Mouse (Mus musculus) olfactory bulb, adult 2 months (tissue): ENCODE results near the gene Pla2g4b. TPM values are rescaled to one million over a fixed set of nuclear protein-coding genes. Genes with fewer than 3 reads are reported as not detected.

Experiments
- H3K27ac ChIP-seq: fragments of 200-500 bp; 2 replicates; pipeline ENCODE4 v1.5.1; 2012; ENCODE audit warnings: low read depth, low read length; ENCODE audit not compliant: insufficient read depth
- H3K4me1 ChIP-seq: fragments of 200-500 bp; 2 replicates; pipeline ENCODE4 v1.6.1; 2012; ENCODE audit warnings: low read length; ENCODE audit not compliant: control insufficient read depth, insufficient read depth
- H3K4me3 ChIP-seq: fragments of 200-500 bp; 2 replicates; pipeline ENCODE4 v1.5.1; 2012; ENCODE audit warnings: mild to moderate bottlenecking, low read depth, low read length, moderate library complexity; ENCODE audit not compliant: insufficient read depth
- CTCF ChIP-seq: fragments of 200-500 bp; IDR thresholded peaks from 2 replicates; pipeline ENCODE4 v1.5.1; 2012; ENCODE audit warnings: low read depth, mild to moderate bottlenecking, low read length, moderate library complexity; ENCODE audit not compliant: insufficient read depth
- POLR2A ChIP-seq: fragments of 200-500 bp; IDR thresholded peaks from 2 replicates; pipeline ENCODE4 v1.6.1; 2012; ENCODE audit warnings: mild to moderate bottlenecking, low read depth, low read length, moderate library complexity; ENCODE audit not compliant: insufficient read depth
- WGBS: fragments of 180-500 bp; shearing (Covaris S2); methylation state at CpG from one replicate; pipeline ENCODE4 v1.1.7; 2018; 5-methylcytosine and 5-hydroxymethylcytosine counted together
- polyA plus RNA-seq: library from polyadenylated mRNA; stranded (reverse); fragments of >200 nt; gene quantifications from 2 replicates; pipeline ENCODE4 v1.2.4, GENCODE M21; 2012; ENCODE audit warnings: low replicate concordance; ENCODE audit not compliant: missing spikeins, insufficient read depth, insufficient read length

Gene Pla2g4b
- polyA plus RNA-seq, 1 experiment, result not detected

DNA sequence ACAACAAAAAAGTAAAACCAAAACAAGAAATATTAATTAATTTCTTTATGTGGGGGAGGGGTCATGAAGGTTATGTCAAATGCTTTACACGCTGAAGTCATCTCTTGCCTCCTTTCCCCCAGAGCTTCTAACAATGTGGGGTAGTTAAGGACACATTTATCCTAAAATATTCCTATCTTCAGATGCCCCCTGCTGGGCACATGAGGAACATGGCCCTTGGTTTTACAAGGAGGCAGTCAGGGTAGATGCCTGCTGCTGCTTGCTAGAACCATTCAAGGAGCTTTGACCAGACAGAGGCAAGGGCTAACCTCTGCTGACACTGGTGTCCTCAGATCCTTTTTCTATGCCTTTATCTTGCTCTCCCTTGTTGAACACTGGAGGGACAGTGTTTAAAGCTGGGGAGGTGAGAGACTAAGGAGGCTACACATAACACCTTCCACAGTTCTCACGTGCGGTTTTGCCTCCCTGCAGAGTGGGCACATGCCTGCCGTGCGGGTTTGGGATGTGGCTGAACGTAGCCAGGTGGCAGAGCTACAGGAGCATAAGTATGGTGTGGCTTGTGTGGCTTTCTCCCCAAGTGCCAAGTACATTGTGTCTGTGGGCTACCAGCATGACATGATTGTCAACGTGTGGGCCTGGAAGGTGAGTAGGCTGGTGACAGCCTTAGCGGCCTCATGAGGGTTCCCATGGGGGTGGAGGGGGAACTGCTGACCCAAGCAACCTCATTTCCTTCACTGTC, 21.6 kb upstream of the Pla2g4b start:
- TF ChIP-seq POLR2A (no peak), CTCF (no peak)
- H3K4me3 ChIP-seq, result no peak overlapping the region
- 71% methylated on average over 8 of the region's 8 CpGs for WGBS
- no peak overlapping the region for H3K27ac ChIP-seq
- H3K4me1 ChIP-seq, result peaks cover 6% of the 10 kb centered on the region

DNA sequence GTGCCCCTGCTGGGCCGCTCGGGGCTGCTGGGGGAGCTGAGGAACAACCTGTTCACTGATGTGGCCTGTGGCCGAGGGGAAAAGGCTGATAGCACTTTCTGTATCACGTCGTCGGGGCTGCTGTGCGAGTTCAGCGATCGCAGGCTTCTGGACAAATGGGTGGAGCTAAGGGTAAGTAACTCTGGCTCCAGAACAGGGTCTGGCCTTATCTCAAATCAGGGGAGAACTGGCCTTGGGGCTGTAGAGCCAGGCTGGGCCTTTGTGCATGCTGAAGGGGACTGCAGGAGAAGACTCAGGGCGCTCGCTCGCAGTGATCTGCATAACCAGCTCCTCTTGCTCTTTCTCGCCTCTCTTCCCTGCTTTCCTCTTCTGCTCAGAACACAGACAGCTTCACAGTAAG, 20.3 kb upstream of the Pla2g4b start:
- TF ChIP-seq POLR2A, result no peak
- TF ChIP-seq CTCF, result no peak
- Histone ChIP-seq H3K27ac (no peak overlapping the region), H3K4me3 (no peak overlapping the region), H3K4me1 (peaks cover under 1% of the 10 kb centered on the region; the same call in 1 of the 2 replicates)
- WGBS, result 89% methylated on average over 13 of the region's 13 CpGs

- Histone ChIP-seq H3K4me3 (no peak overlapping the region), H3K4me1 (no peaks in the 10 kb centered on the region)
These were observed 19.3 kb upstream of the Pla2g4b start for GRCm38 (mm10) chr2:120013831-120014486.

DNA sequence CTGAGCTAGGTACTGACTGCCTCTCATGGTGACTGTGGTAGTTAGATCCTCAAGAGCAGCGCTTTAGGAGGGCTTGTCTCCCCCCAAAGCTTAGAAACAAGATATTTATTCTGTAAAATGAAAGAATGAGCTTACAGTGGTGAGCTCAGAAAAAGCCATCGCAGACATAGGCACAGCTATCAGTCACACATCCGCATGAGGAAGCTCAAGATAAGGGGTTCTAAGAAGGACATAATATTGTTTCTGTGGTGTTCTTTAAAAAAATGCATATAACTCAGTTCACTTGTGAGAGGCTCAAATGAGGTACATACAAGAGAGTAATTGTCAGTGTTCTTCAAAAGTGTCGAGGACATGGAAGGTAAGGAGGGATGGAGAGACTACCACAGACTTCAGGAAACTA, 17.3 kb upstream of the Pla2g4b start:
- Histone ChIP-seq H3K4me1 (no peaks in the 10 kb centered on the region), H3K27ac (no peak overlapping the region), H3K4me3 (no peak overlapping the region)
- 92% methylated on average over 4 of the region's 4 CpGs for WGBS
- TF ChIP-seq CTCF (no peak), POLR2A (no peak)

More at GRCm38 (mm10) chr2:120013831-120014486, 19.3 kb upstream of the Pla2g4b start:
- TF ChIP-seq CTCF, result no peak
- no peak for TF ChIP-seq POLR2A
- no peak overlapping the region for H3K27ac ChIP-seq
- WGBS, result 95% methylated on average over 2 of the region's 2 CpGs

DNA sequence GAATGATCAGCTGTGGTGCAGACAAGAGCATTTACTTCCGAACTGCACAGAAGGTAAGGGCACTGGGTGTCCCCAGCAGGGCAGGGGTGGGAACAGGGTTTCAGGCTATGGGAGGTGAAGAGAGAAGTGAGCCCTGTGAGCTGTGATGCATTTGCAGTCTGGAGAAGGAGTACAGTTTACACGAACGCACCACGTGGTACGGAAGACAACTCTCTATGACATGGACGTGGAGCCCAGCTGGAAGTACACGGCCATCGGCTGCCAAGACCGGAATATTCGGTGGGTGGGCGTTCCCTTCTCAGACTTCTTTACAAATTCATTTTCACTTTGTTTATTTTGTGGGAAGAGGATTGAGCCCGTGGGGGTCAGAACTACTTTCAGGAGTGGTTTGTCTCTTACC, 15.6 kb upstream of the Pla2g4b start:
- H3K27ac ChIP-seq, result no peak overlapping the region
- WGBS, result 74% methylated on average over 12 of the region's 12 CpGs
- no peak for TF ChIP-seq POLR2A
- no peak for TF ChIP-seq CTCF
- H3K4me1 ChIP-seq, result no peaks in the 10 kb centered on the region
- no peak overlapping the region for H3K4me3 ChIP-seq

DNA sequence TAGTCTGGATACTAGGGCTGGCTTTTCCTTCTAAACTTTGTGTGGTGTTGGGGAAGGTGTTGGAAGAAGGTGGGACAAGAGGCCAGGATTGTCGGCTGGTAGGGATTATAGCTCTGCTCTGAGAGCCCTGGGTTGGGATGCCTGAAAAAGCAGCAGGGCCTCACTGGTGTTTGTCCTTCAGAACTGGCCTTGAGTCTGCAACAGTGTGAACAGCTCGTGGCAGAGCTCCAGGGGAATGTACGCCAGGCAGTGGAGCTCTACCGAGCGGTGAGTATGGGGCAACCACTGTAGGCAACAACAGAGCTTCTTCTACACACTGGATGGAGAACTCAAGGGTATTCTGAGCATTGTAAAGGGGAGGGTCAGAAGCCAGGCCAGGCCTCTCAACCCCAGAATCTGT, 8.9 kb upstream of the Pla2g4b start:
- TF ChIP-seq POLR2A, result no peak
- no peak for TF ChIP-seq CTCF
- WGBS, result 82% methylated on average over 5 of the region's 5 CpGs

GRCm38 (mm10) chr2:120026984-120027949, 6.0 kb upstream of the Pla2g4b start, which contains the start of the genes Jmjd7 and Gm28042:
Gene Jmjd7 (plus strand): TSS chr2:120027483.
Gene Gm28042 (plus strand): TSS chr2:120027493.
- H3K4me3 ChIP-seq, result peak within 1 kb of the TSS; percentile 81
- peak within 1 kb of the TSS; percentile 64 for H3K27ac ChIP-seq
- WGBS, result 5% methylated on average over 48 of the region's 50 CpGs
- 0 out of 2 replicates have a peak, but pooled peaks have one; percentile 42 for TF ChIP-seq POLR2A
- TF ChIP-seq CTCF, result no peak
- peaks cover 8% of the 10 kb centered on the region for H3K4me1 ChIP-seq

More for the DNA sequence above, 8.9 kb upstream of the Pla2g4b start:
- Histone ChIP-seq H3K27ac (no peak overlapping the region), H3K4me3 (no peak overlapping the region), H3K4me1 (peaks cover 8% of the 10 kb centered on the region)

DNA sequence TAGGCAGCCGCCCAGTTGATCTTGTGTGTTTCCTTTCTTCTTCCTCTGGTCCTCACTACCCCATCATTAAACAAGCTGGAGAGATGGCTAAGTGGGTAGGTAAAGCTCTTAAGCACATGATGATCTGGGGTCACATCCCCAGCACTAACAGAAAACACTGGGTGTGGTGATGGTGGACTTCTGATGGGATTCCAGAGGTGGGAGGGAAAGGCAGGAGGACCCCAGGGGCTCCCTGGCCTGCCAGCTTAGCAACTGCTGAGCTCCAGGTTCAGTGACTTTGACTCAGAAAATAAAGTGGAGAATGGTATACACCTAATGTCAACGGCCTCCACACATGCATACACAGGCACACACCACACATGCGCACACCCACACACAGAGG, 5.3 kb upstream of the Pla2g4b start:
- Histone ChIP-seq H3K4me3 (peak overlapping the region; percentile 81), H3K4me1 (peaks cover 8% of the 10 kb centered on the region), H3K27ac (peak overlapping the region; percentile 64; the same call in 1 of the 2 replicates)
- no peak for TF ChIP-seq POLR2A
- no peak for TF ChIP-seq CTCF
- 49% methylated on average over 3 of the region's 3 CpGs for WGBS
